Mouse (Mus musculus) Patski (cell line): ENCODE measurements at regions not wholly inside any gene's neighbourhood (a gene's known extent, or its start where the extent isn't known, plus 50 kb on each side); places are given as distances from the start of the nearest gene placed in this dataset.

ENCODE experiments used
- ATAC-seq: fragments of 100-300 bp; one replicate; pipeline ENCODE4 v1.8.0; 2021
- CTCF ChIA-PET: fragments of 350-600 bp; sonication (Branson Sonifier 250); formaldehyde crosslinking; loops from one replicate; lab custom pipeline; 2022; ENCODE audit warnings: inconsistent platforms; lab: Charles Lee
- POLR2A ChIA-PET: fragments of 350-600 bp; sonication (Branson Sonifier 250); formaldehyde crosslinking; loops from one replicate; lab custom pipeline; 2022; ENCODE audit warnings: antibody characterized with exemption, inconsistent platforms; lab: Charles Lee
- DNase-seq: peaks from one replicate; pipeline ENCODE4 v3.0.0-alpha.2; 2011; ENCODE audit warnings: low read depth, low spot score
- H3K27me3 ChIP-seq: fragments of 371-371 bp; one replicate; pipeline ENCODE4 v1.5.1; 2021
- CTCF ChIP-seq: fragments of 100-300 bp; IDR thresholded peaks from one replicate; pipeline ENCODE4 v1.5.1; 2021
- in situ Hi-C: fragments of 300-500 bp; cut with MboI; formaldehyde crosslinking; loops from 3 replicates; pipeline ENCODE4 v1.11.1; 2018; ENCODE audit warnings: low pct_unique_long_range_greater_than_20kb, mixed read lengths

- in situ Hi-C loops: no loop called here
- no peaks in the 10 kb centered on the region for H3K27me3 ChIP-seq
- ChIA-PET POLR2A (no interaction called here), CTCF (no interaction called here)
- no peak for DNase-seq
- no peak for ATAC-seq
- no peak for TF ChIP-seq CTCF
Measured at GRCm38 (mm10) chr8:103825289-103825688, 276.1 kb upstream of the Cdh5 start.

GRCm38 (mm10) chr8:103830416-103830815, 271.0 kb upstream of the Cdh5 start:
- no peak for TF ChIP-seq CTCF
- no peaks in the 10 kb centered on the region for H3K27me3 ChIP-seq
- no peak for DNase-seq
- ChIA-PET CTCF (no interaction called here), POLR2A (no interaction called here)
- in situ Hi-C loops: no loop called here
- no peak for ATAC-seq

- POLR2A ChIA-PET: no interaction called here
- CTCF ChIA-PET: no interaction called here
- no peak for TF ChIP-seq CTCF
Measured at GRCm38 (mm10) chr8:103839990-103840389, 261.4 kb upstream of the Cdh5 start.

GRCm38 (mm10) chr8:103845964-103846363, 255.5 kb upstream of the Cdh5 start:
- POLR2A ChIA-PET: no interaction called here

More at GRCm38 (mm10) chr8:103839990-103840389, 261.4 kb upstream of the Cdh5 start:
- H3K27me3 ChIP-seq: peaks cover 10% of the 10 kb centered on the region
- in situ Hi-C loops: no loop called here
- DNase-seq: no peak
- ATAC-seq: no peak

GRCm38 (mm10) chr8:103846382-103846976, 254.9 kb upstream of the Cdh5 start:
- DNase-seq (no peak), ATAC-seq (no peak)
- ChIA-PET CTCF (no interaction called here), POLR2A (no interaction called here)
- no peak for TF ChIP-seq CTCF
- H3K27me3 ChIP-seq: no peaks in the 10 kb centered on the region
- in situ Hi-C loops: no loop called here

More at GRCm38 (mm10) chr8:103845964-103846363, 255.5 kb upstream of the Cdh5 start:
- DNase-seq (no peak), ATAC-seq (no peak)
- CTCF ChIA-PET: no interaction called here
- H3K27me3 ChIP-seq: no peaks in the 10 kb centered on the region
- in situ Hi-C loops: no loop called here
- TF ChIP-seq CTCF: no peak

GRCm38 (mm10) chr8:103849785-103850184, 251.6 kb upstream of the Cdh5 start:
- ChIA-PET CTCF (no interaction called here), POLR2A (no interaction called here)
- in situ Hi-C loops: no loop called here
- no peak for TF ChIP-seq CTCF
- DNase-seq: no peak
- no peaks in the 10 kb centered on the region for H3K27me3 ChIP-seq
- ATAC-seq: no peak

GRCm38 (mm10) chr8:103851286-103851685, 250.1 kb upstream of the Cdh5 start:
- DNase-seq (no peak), ATAC-seq (no peak)
- POLR2A ChIA-PET: no interaction called here
- no peak for TF ChIP-seq CTCF
- no peaks in the 10 kb centered on the region for H3K27me3 ChIP-seq
- CTCF ChIA-PET: no interaction called here
- in situ Hi-C loops: no loop called here

- no peaks in the 10 kb centered on the region for H3K27me3 ChIP-seq
- ATAC-seq (no peak), DNase-seq (no peak)
- no peak for TF ChIP-seq CTCF
- in situ Hi-C loops: no loop called here
- POLR2A ChIA-PET: no interaction called here
- CTCF ChIA-PET: no interaction called here
Measured at GRCm38 (mm10) chr8:103853048-103853447, 248.4 kb upstream of the Cdh5 start.

- ChIA-PET CTCF (no interaction called here), POLR2A (no interaction called here)
- no peak for TF ChIP-seq CTCF
- no peaks in the 10 kb centered on the region for H3K27me3 ChIP-seq
- ATAC-seq: no peak
- in situ Hi-C loops: no loop called here
- no peak for DNase-seq
Measured at GRCm38 (mm10) chr8:103855291-103855690, 246.1 kb upstream of the Cdh5 start.

- H3K27me3 ChIP-seq: peaks cover 7% of the 10 kb centered on the region
- ChIA-PET POLR2A (no interaction called here), CTCF (no interaction called here)
- in situ Hi-C loops: no loop called here
- DNase-seq (no peak), ATAC-seq (no peak)
- TF ChIP-seq CTCF: no peak
Measured at GRCm38 (mm10) chr8:103859130-103859529, 242.3 kb upstream of the Cdh5 start.

- ChIA-PET CTCF (no interaction called here), POLR2A (no interaction called here)
- in situ Hi-C loops: no loop called here
- DNase-seq: no peak
- peaks cover 3% of the 10 kb centered on the region for H3K27me3 ChIP-seq
- TF ChIP-seq CTCF: no peak
- ATAC-seq: no peak
Measured at GRCm38 (mm10) chr8:103873598-103874502, 227.6 kb upstream of the Cdh5 start.
